Mouse (Mus musculus): ENCODE measurements around the gene Rhou. TPM values are rescaled to one million over a fixed set of nuclear protein-coding genes. Genes with fewer than 3 reads are reported as not detected.
A peak's percentile ranks its signal among the peaks of the same experiment; 100 is the strongest.
"Not testable (repeated sequence)": the region's sequence is repeated elsewhere in the genome, so short reads cannot be mapped to it uniquely, and the experiment has no call there.

The Rhou gene
- total RNA-seq (2021) = 1 to 10 TPM; 6.9 to 8.0 TPM
- long read RNA-seq, experiment 1, transcript Rhou-201 (3 exons, 3,371 nt) = major isoform, 15 of 18 reads
- long read RNA-seq, experiment 1, partial matches to known transcripts = 0 of 18 reads
- long read RNA-seq, experiment 1, other reads (novel, unspliced or antisense) = 3 of 18 reads
- long read RNA-seq, experiment 2, transcript Rhou-201 (3 exons, 3,371 nt) = major isoform, 10 of 10 reads
- long read RNA-seq, experiment 2, partial matches to known transcripts = 0 of 10 reads
- long read RNA-seq, experiment 2, other reads (novel, unspliced or antisense) = 0 of 10 reads

DNA sequence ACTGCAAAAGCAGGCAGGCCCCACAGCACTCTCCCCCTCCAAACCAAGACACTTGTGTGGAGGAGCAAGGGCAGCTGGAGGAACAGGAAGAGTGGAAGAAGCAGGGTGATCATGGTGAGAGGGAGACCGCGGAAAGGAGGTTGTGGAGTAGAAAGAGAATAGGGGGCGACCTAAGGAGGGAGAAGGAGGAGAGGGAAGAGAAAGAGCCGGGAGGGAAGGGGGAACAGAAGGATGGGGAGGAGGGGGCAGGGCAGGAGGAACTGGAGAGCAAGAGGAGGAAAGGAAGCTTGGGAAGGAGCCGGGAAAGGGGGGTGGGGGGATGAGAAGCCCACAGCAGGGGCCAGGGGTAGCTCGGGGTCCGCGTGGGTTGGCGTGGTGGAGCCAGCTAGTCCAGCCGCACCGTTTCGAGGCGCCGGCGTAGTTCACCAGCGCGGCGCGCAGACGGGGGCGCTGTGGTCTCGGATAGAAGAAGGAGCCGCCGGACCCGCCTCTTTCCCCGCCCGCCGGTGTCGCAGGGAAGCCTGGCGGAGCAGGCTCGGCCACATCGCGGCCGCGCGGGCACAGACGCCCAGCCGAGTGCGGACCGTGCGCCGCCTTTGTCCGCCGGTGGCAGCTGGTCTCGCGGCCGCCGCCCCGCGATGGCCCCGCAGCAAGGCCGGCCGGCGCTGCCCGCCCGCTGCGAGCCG is at the start of gene Rhou:
Gene Rhou, plus strand, starts transcription at position 622 of the 686 bp plus-strand sequence.
- peak; percentile 92 to 95 for DNase-seq (ENCODE audit: low spot score in 2 of 2)

DNA sequence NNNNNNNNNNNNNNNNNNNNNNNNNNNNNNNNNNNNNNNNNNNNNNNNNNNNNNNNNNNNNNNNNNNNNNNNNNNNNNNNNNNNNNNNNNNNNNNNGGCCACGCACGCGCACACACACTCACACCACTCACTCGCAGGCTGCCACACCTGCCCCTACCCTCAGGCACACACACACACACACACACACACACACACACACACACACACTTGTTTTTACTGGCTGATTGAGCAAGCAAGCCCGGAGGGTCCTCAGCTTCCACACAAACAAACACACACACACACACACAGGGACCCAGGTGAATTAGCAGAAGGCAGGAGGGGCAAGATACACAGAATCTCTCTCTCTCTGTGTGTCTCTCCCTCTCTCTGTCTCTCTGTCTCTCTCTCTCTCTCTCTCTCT is 41.1 kb upstream of the Rhou start:
- DNase-seq (ENCODE audit: low spot score in 2 of 2) = not testable (repeated sequence)

DNA sequence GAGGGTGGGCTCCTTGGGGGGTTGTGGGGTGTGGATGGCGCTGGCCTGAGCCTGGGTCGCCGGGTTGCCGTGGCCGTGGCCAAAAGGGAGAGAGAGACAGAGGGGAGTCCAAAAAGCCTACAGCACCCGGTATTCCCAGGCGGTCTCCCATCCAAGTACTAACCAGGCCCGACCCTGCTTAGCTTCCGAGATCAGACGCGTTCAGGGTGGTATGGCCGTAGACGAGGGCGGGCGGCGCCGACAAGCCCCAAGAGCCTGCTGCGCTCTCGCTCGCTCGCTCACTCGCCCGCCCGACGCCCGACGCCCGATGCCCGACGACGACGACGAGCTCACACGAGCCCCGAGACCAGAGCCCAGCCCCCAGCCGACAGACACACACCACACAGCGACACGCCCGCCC is 30.2 kb upstream of the Rhou start:
- DNase-seq (ENCODE audit: low spot score in 2 of 2) = not testable (repeated sequence)

DNA sequence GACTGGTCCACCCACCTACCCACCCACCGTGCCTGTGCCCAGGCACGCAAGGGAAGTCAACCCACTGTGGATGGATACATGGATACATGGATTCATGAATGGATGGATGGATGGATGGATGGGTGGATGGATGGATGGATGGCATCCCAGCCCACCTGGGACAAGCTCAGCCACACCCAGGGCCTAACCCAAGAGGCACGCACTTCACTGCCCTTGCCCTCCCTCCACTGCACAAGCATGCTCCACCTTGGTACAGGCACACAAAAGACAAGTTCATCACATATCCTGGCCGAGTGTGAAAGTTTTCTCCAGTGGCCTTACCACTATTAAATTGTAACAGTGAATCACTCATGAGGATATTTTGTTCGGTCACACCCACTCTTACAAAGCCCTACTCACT is 29.5 kb upstream of the Rhou start:
- no peak for DNase-seq (ENCODE audit: low spot score in 2 of 2)

DNA sequence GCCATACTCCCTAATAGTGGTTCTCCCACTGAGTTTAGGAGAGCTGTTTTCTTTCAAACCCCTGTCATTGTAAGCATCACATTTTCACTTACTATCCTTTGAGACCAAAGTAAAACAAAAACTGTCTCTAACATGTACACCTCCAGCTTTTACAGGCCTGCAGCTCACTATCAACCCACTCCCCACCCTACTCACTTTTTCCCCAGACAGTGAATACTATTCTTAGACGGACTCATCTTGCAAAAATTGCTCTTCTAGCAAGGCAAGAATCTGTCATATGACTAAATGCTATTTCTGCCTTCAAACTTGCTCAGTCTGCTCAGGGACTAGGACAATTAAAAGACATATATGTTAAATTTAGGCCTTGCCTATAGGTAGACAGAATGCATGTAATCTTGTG is 29.0 kb upstream of the Rhou start:
- DNase-seq (ENCODE audit: low spot score in 2 of 2) = no peak

DNA sequence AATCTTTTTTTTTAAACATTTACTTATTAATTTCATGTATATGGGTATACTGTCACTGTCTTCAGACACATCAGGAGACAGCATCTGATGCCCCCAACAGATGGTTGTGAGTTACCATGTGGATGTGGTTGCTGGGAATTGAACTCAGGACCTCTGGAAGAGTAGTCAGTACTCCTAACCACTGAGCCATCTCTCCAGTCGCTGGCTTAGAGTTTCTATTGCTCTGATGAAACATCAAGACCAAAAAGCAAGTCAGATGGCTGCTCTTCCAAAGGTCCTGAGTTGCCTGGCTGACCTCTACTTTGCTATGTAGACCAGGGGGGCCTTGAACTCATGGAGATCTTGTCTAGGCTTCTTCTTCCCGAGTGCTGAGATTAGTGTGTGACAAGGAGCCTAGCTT is 28.0 kb upstream of the Rhou start:
- no peak for DNase-seq (ENCODE audit: low spot score in 2 of 2)

DNA sequence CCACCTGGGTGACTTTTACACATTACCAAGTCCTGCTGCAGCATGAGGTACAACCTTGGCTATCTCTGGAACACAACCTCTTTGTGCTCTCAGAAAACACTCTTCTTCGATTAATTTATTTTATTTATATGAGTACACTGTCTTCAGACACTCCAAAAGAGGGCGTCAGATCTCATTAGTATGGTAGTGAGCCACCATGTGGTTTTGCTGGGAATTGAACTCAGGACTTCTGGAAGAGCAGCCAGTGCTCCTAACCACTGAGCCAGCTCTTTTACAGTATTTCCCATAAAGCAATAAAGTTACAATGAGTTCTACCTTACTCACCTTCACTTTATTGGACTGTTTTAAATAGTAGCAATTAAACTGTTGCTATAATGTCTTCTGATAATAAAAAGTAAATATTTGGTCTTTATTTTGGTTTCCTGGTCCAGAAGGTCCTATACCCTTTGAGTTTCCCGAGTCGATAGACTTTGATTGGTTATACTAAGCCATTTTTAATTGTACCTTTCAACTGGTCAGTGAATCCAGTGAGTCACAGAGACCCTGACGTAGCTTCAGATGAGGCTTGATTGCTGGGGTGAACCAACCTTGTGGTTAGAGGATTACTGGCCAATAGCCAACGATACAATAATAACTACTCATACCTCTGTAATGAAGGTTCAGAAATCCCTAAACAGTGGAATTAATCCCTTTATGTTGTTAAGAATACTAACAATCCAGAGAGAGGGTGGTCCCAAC is 26.1 kb upstream of the Rhou start:
- DNase-seq (ENCODE audit: low spot score in 2 of 2) = no peak

DNA sequence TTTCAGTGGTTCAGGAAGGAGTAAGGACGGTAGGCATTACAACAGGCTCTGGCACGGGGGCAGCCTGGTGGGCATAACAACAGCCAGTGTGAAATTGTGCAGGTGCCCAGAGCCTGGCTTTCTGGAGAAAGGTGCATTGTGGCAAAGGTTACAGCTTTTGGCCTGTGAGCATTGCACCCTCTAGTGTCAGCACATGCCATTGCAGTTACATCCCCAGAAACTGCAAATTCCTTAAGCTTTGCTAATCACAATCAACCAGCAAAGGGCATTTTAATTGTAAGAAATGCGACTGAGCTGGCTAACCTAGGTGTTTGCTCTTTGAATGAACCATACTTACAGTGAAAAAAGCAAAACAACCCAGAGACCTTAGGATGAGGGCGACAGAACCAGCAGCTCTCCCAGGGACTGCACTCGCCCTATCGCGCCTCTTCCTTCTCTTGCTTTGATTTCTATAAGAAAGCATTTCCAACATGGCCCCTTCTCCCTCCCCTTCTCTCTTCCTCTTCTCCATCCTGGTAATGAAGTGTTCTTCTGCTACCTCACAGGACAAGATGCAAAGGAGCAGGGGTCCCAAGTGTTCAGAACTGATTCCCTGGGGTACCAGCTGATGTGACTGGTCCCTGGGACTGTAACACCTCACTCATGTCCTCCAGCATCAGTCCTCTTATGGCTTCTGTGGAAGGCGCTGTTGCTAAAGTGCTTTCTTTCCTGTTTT is 25.3 kb upstream of the Rhou start:
- peak in 1 of 2 experiments; percentile 31 for DNase-seq (ENCODE audit: low spot score in 2 of 2)

DNA sequence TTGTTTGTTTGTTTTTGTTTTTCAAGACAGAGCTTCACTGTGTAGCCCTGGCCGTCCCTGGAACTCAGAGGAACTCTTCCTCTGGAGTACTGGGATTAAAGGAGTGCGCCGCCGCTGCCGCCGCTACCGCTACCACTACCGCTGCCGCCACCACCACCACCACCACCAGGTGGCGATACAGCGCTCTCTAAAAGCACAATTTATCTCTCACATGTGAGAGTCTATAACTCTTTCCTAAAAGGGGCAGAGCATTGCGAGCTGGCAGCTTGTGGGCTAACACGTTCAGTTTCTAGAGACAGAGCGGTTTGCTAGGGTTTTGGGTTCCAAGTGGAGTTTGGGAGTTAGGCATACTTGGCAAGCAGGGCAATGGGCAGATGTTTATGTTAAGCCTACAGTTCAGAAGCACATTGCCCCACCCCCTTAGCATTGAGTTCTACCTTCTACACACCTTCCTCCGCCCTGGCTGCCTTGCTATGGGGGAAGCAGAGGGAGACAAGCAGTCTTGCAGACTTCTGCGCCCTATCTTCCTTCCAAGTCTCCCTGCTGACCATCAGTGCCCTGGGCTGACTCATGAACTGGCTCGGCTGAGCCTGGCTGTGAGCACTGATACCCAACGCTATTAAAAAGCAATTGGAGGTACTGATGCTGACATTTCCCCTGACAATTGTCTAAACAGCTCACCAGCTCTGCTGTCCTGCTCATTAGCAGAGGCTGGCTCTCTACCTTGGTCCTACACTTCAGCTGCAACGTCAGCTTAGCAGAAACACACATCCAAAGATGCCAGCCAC is 24.6 kb upstream of the Rhou start:
- peak; percentile 47 to 61 for DNase-seq (ENCODE audit: low spot score in 2 of 2)

DNA sequence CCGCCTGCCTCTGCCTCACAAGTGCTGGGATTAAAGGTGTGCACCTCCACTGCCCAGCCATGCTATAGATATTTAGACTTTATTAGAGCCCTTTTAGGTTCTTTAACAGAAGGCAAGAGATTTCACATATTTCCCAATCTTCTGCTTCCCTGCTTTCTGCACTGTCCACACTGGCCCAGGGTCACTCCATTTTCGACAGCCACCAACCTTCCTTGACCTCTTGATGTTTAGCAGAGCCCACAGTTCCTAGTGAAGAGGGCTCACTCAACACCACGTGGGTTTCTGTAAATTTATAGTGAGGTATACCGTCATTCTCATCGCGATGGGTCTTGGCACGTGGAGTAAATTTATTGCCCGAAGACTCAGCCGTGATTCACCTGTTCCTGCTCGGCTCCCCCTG is 23.7 kb upstream of the Rhou start:
- no peak for DNase-seq (ENCODE audit: low spot score in 2 of 2)

DNA sequence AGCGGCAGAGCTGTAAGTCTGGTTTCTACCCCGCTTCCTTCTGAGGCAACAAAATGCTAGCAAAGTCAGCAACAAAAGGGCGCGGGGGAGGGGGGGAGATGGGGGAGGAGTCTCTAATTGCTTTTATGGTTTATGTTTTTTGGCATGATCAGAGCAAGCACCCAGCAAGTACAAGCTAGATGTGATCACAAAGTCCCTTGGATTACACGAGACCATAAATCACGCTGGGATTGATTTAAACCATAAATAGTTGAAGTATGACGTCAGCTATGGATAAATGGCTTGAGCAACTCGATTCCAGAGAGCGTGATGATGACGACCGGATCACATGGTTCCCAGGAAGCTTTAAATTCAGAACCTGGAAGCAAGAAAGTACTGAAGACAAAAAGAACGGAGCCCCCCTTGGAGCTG is 22.9 kb upstream of the Rhou start:
- DNase-seq (ENCODE audit: low spot score in 2 of 2) = no peak

DNA sequence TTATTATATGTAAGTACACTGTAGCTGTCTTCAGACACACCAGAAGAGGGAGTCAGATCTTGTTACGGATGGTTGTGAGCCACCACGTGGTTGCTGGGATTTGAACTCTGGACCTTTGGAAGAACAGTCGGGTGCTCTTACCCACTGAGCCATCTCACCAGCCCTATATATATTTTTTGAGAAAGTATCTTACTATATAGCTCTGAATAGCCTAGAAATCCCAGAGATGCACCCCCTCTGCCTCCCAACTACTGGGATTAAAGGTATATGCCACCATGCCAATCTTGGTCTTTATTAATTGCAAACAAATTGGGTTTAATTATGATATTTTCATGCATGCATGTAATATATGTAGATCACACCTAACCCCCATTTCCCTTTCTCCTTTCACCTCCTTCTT is 22.0 kb upstream of the Rhou start:
- not testable (repeated sequence) for DNase-seq (ENCODE audit: low spot score in 2 of 2)

DNA sequence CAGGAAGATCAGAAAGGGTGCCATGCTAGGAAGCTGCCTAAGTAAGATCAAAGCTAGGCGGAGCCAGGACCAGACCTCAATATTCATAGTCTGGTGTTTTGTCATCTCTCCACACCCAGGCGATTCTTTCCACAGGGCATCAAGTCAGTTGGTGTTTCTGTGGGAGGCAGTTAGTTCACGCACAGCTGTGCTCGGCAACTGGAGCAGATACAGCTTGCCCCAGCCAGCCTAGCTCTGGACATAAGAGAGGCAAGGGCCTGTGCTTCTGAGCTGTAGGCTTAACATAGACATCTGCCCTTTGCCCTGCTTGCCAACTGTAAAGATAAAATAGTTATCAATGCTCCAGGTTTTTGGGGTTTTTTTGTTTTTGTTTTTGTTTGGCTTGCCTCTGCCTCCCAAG is 21.5 kb upstream of the Rhou start:
- no peak for DNase-seq (ENCODE audit: low spot score in 2 of 2)

DNA sequence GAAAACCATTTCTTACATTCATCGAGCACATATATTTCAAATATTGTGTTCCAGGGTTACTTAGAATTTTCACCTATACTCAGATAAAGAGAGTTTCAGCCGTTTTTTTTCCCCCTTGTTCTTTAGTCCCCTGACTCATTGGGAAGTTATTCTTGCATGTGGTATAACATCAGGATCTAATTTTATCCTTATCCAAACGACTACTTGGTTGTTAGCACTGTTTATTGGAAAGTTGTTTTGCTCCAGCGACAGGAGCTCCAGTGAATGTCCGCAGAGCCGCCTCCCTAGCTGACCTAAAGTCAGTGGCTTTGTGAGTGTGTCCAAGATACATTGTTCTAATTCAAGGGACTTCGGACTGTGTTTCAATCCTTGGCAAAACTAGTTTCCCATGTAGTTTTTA is 19.9 kb upstream of the Rhou start:
- DNase-seq (ENCODE audit: low spot score in 2 of 2) = no peak

DNA sequence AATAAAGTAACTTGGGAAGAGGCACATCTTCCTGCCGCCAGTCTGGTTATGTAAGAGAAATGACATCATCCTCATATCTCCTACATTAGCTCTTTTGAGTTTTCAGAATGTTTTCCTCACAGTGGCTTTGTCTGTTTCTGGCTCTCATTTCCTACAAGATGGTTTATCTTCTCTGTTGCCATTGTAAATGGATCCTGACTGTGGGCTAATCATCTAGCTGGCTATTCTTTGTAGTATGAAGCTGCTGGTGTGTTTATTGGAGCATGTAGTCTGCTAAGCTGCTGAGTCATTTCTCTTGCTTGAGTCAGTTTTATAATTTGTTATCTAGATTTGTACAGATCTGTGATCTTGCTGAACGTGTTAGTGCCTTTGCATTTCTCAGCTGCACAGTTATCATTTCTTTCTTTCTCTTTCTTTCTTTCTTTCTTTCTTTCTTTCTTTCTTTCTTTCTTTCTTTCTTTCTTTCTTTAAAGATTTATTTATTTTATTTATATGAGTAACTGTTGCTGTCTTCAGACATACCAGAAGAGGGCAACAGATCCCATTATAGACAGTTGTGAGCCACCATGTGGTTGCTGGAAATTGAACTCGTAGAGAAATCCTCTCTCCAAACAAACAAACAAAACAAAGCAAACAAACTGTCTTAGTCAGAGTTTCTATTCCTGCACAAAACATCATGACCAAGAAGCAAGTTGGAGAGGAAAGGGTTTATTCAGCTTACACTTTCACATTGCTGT is 19.2 kb upstream of the Rhou start:
- DNase-seq (ENCODE audit: low spot score in 2 of 2) = no peak

DNA sequence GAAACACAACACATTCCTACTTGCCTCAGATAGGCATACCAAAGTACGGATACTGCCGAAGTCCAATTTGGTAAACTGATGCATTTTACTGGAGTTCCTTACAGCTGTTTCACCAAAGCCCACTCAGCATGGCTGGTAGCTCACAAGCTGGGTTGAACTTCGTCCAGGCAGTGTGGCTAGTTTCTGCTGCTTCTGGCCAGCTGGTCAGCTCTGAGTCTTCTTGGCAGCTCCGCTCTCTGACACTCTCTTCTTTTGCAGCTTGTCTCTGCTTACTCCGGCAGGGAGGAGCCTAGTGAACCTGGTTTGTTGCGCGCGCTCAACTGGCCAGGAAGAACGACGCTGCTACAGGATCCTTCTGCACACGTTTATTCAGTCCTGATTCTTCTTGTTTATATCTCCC is 18.1 kb upstream of the Rhou start:
- no peak for DNase-seq (ENCODE audit: low spot score in 2 of 2)

DNA sequence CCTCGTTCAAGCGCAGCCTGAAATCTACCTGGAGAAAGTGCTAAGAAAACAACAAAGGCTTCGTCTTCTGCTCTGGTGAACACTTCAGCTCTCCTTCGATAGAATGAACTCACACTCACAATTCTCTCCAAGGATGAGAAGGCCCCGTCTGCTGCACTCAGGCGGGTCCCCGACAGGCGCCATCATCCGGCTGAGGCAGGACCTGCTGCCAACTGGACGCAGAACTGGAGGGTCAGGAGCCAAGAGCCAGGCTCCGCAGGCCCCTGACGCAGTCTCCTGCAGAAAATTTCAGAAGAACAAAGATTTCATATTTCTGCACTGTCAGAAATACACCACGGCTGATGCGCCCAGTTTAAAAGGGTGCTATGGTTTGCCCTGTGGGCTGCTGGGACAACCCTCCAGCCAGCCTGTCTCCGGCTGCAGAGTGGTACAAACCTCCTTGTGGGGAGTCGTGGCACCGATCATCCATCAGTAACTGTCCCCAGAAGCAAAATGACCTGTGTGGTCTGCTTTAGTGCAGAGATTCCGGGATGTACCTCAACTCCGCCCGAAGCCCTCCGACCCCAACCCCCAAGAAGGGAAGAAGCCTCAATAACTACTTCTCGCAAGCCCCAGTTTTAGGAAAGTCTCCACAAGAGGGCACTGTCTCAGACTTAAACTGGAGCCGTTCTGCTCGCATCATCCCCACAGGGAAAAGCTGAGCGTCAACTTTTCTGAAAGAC is 10.2 kb upstream of the Rhou start:
- DNase-seq (ENCODE audit: low spot score in 2 of 2) = peak in 1 of 2 experiments; percentile 57

DNA sequence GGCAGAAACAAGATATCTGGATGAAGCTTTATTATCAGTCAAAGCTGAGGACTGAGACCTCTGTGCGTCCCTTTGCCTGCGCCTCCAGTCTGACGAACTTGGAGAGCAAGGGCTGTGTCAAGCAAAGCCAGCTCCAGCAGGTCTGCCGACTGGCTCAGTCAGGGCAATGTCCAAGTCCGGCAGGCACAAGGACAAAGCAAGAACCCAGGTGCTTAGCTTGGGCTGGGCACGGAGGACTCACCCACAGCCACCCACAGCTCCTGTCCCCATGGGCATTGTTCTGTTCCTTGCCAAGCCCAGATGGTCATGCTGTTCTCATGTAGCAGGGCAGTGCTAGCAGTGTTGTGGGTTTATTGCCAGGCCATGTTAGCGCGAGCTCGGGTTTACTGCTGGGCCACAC is 8.5 kb upstream of the Rhou start:
- no peak for DNase-seq (ENCODE audit: low spot score in 2 of 2)

All from gastrocnemius, postnatal 4 days (tissue).